In the genomic region with DNA sequence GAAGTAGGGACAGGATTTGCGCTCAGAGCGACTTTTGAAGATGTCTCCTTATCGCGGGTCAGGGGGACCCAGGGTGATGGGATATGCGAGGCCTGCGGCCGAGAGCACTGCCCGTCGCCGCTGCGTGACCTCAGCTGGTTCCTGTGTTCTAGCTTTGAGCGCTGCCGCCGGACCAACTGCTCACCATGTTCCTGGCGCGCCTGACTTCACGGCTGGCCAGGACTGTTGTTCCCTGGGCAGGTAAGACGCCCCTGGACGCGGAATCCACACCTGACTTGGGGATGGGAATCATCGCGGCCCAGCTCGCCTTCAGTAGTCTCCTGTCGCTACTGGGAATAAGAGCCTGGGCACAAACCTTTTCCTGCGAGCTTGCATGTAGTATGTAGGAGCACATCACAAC, we compare ENCODE assay signal across 9 mouse cellular contexts. TPM values are rescaled to one million over a fixed set of nuclear protein-coding genes. Genes with fewer than 3 reads are reported as not detected.
DNase-seq lines count a peak whose midpoint lies in the region; ATAC-seq and TF ChIP-seq lines count a peak whose summit lies in the region.
"Had no signal": no experiment of that assay in that cellular context is flagged by ENCODE, and none has a peak within 500 bp of the region (broad histone marks: within the 10 kb centered on the region; RNA-seq: fewer than 3 reads in every experiment).

No protein-coding gene starts in this region.

- H3K4me2 ChIP-seq in forebrain, embryonic 13.5 days, result peak overlapping the region; percentile 99
- H3K4me2 ChIP-seq in limb, embryonic 12.5 days, result peak overlapping the region; percentile 97
- peak overlapping the region; percentile 83 for H3K4me2 ChIP-seq in neural tube, embryonic 12.5 days (replicated peaks)

- TF ChIP-seq POLR2A in testis, adult 2 months (IDR thresholded peaks at IDR 0.05; ENCODE audit: control insufficient read depth, low read depth, low read length), result no peak

- no peaks in the 10 kb centered on the region for H3K27me3 ChIP-seq in testis, adult 2 months (ENCODE audit: control insufficient read depth, insufficient read depth, low read length)
- H3K27me3 ChIP-seq in forebrain, embryonic 13.5 days, result no peaks in the 10 kb centered on the region
- no peaks in the 10 kb centered on the region for H3K27me3 ChIP-seq in limb, embryonic 12.5 days
- H3K27me3 ChIP-seq in neural tube, embryonic 12.5 days (replicated peaks), result no peaks in the 10 kb centered on the region

- H3K4me1 ChIP-seq in testis, adult 2 months (ENCODE audit: control insufficient read depth, insufficient read depth, low read length), result peaks cover 2% of the 10 kb centered on the region; the same call in 1 of the 2 replicates
- H3K4me1 ChIP-seq in forebrain, embryonic 13.5 days, result peaks cover 25% of the 10 kb centered on the region
- peaks cover 21% of the 10 kb centered on the region for H3K4me1 ChIP-seq in limb, embryonic 12.5 days (replicated peaks)
- H3K4me1 ChIP-seq in neural tube, embryonic 12.5 days, result peaks cover 19% of the 10 kb centered on the region

- peak overlapping the region; percentile 75 for H3K27ac ChIP-seq in testis, adult 2 months (ENCODE audit: control insufficient read depth, insufficient read depth, low read depth, low read length)
- peak overlapping the region; percentile 89 for H3K27ac ChIP-seq in forebrain, embryonic 13.5 days
- peak overlapping the region; percentile 88 for H3K27ac ChIP-seq in limb, embryonic 12.5 days
- 0 out of 2 replicates have a peak overlapping the region, but pooled peaks have one; percentile 23 for H3K27ac ChIP-seq in neural tube, embryonic 12.5 days

- ATAC-seq in forebrain, embryonic 13.5 days, result no peak
- ATAC-seq in limb, embryonic 12.5 days (ENCODE audit: insufficient number of reproducible peaks, insufficient read depth, low FRiP score, low TSS enrichment, low read depth), result no peak; the same call in none of the 2 replicates
- ATAC-seq in neural tube, embryonic 12.5 days (ENCODE audit: low FRiP score, low read depth), result peak; percentile 27
- no peak for ATAC-seq in megakaryocyte-erythroid progenitor cell, adult 5-6 weeks (replicated peaks; ENCODE audit: low FRiP score, low TSS enrichment, poor library complexity, severe bottlenecking)

- TF ChIP-seq CTCF in testis, adult 2 months (IDR thresholded peaks at IDR 0.05; ENCODE audit: control insufficient read depth, insufficient read depth, insufficient replicate concordance, low read depth, low read length), result no peak

- no peak for DNase-seq in testis, postnatal 14 days (ENCODE audit: low spot score)
- no peak for DNase-seq in adipocyte (ENCODE audit: low spot score)
- no peak for DNase-seq in ovary, postnatal 36 days (ENCODE audit: low spot score)

- no peaks in the 10 kb centered on the region for H3K9me3 ChIP-seq in forebrain, embryonic 13.5 days (replicated peaks)
- H3K9me3 ChIP-seq in limb, embryonic 12.5 days, result no peaks in the 10 kb centered on the region
- H3K9me3 ChIP-seq in neural tube, embryonic 12.5 days, result no peaks in the 10 kb centered on the region

- H3K36me3 ChIP-seq in testis, adult 2 months (ENCODE audit: control insufficient read depth, insufficient read depth, low read length), result no peaks in the 10 kb centered on the region
- peaks cover 32% of the 10 kb centered on the region for H3K36me3 ChIP-seq in forebrain, embryonic 13.5 days (ENCODE audit: poor library complexity, severe bottlenecking)
- peaks cover 35% of the 10 kb centered on the region for H3K36me3 ChIP-seq in limb, embryonic 12.5 days
- peaks cover 23% of the 10 kb centered on the region for H3K36me3 ChIP-seq in neural tube, embryonic 12.5 days

- peak overlapping the region; percentile 93 for H3K9ac ChIP-seq in forebrain, embryonic 13.5 days
- peak overlapping the region; percentile 85 for H3K9ac ChIP-seq in limb, embryonic 12.5 days (replicated peaks)
- peak overlapping the region; percentile 83 for H3K9ac ChIP-seq in neural tube, embryonic 12.5 days

- 1% methylated on average over 25 of the region's 25 CpGs for WGBS in forebrain, embryonic 13.5 days
- 2% methylated on average over 25 of the region's 25 CpGs for WGBS in limb, embryonic 12.5 days
- WGBS in neural tube, embryonic 12.5 days, result 1% methylated on average over 25 of the region's 25 CpGs

- H3K4me3 ChIP-seq in testis, adult 2 months (ENCODE audit: control insufficient read depth, low read depth, low read length), result peak overlapping the region; percentile 88
- H3K4me3 ChIP-seq in forebrain, embryonic 13.5 days, result peak overlapping the region; percentile 91
- H3K4me3 ChIP-seq in limb, embryonic 12.5 days (replicated peaks), result peak overlapping the region; percentile 86
- H3K4me3 ChIP-seq in neural tube, embryonic 12.5 days, result peak overlapping the region; percentile 72

RNA-seq across cellular contexts. Expression of gene Aurkaip1, which starts 0.8 kb away (rescaled TPM):
- polyA plus RNA-seq in testis, adult 2 months (2012; rRNA removed), result 108 and 116 TPM in 2 replicates
- 147 and 151 TPM in 2 replicates for polyA plus RNA-seq in forebrain, embryonic 13.5 days (2015; fragmentation: Nextera tagmentation; extraction: Ambion mirVana)
- polyA plus RNA-seq in limb, embryonic 12.5 days (2016; fragmentation: Nextera tagmentation; extraction: Ambion mirVana), result 146 and 151 TPM in 2 replicates
- 142 and 144 TPM in 2 replicates for polyA plus RNA-seq in neural tube, embryonic 12.5 days (2016; fragmentation: Nextera tagmentation; extraction: Ambion mirVana)
- total RNA-seq in megakaryocyte-erythroid progenitor cell, adult 5-6 weeks (2014; fragmentation: Nextera tagmentation), result 108 and 182 TPM in 2 replicates
- 127 and 137 TPM in 2 replicates for total RNA-seq in megakaryocyte-erythroid progenitor cell, adult 5-6 weeks (2017)

RNA-seq across cellular contexts. Expression of gene Mxra8, which starts 7.6 kb away (rescaled TPM):
- polyA plus RNA-seq in testis, adult 2 months (2012; rRNA removed), result 114 and 149 TPM in 2 replicates
- polyA plus RNA-seq in forebrain, embryonic 13.5 days (2015; fragmentation: Nextera tagmentation; extraction: Ambion mirVana), result 15.6 and 17.1 TPM in 2 replicates
- polyA plus RNA-seq in limb, embryonic 12.5 days (2016; fragmentation: Nextera tagmentation; extraction: Ambion mirVana), result 44.9 and 62.1 TPM in 2 replicates
- polyA plus RNA-seq in neural tube, embryonic 12.5 days (2016; fragmentation: Nextera tagmentation; extraction: Ambion mirVana), result 26.7 and 27.1 TPM in 2 replicates
- total RNA-seq in megakaryocyte-erythroid progenitor cell, adult 5-6 weeks (2014; fragmentation: Nextera tagmentation), result not detected in 2 replicates
- not detected in 2 replicates for total RNA-seq in megakaryocyte-erythroid progenitor cell, adult 5-6 weeks (2017)
- total RNA-seq: common myeloid progenitor, adult 5-6 weeks had no signal

RNA-seq across cellular contexts. Expression of gene Dvl1, which starts 15.4 kb away (rescaled TPM):
- polyA plus RNA-seq in testis, adult 2 months (2012; rRNA removed), result 132 and 135 TPM in 2 replicates
- polyA plus RNA-seq in forebrain, embryonic 13.5 days (2015; fragmentation: Nextera tagmentation; extraction: Ambion mirVana), result 7.2 and 7.6 TPM in 2 replicates
- 5.5 and 14.7 TPM in 2 replicates for polyA plus RNA-seq in limb, embryonic 12.5 days (2016; fragmentation: Nextera tagmentation; extraction: Ambion mirVana)
- polyA plus RNA-seq in neural tube, embryonic 12.5 days (2016; fragmentation: Nextera tagmentation; extraction: Ambion mirVana), result 26.2 and 32.1 TPM in 2 replicates
- 24.2 and 49.5 TPM in 2 replicates for total RNA-seq in megakaryocyte-erythroid progenitor cell, adult 5-6 weeks (2014; fragmentation: Nextera tagmentation)
- 11.1 and 16.2 TPM in 2 replicates for total RNA-seq in megakaryocyte-erythroid progenitor cell, adult 5-6 weeks (2017)

RNA-seq across cellular contexts. Expression of gene Ccnl2, which starts 19.5 kb away (rescaled TPM):
- 35.4 and 38.4 TPM in 2 replicates for polyA plus RNA-seq in testis, adult 2 months (2012; rRNA removed)
- polyA plus RNA-seq in forebrain, embryonic 13.5 days (2015; fragmentation: Nextera tagmentation; extraction: Ambion mirVana), result 166 and 179 TPM in 2 replicates
- 241 and 256 TPM in 2 replicates for polyA plus RNA-seq in limb, embryonic 12.5 days (2016; fragmentation: Nextera tagmentation; extraction: Ambion mirVana)
- polyA plus RNA-seq in neural tube, embryonic 12.5 days (2016; fragmentation: Nextera tagmentation; extraction: Ambion mirVana), result 203 and 204 TPM in 2 replicates
- total RNA-seq in megakaryocyte-erythroid progenitor cell, adult 5-6 weeks (2014; fragmentation: Nextera tagmentation), result 108 and 141 TPM in 2 replicates
- 86.9 and 94.2 TPM in 2 replicates for total RNA-seq in megakaryocyte-erythroid progenitor cell, adult 5-6 weeks (2017)

RNA-seq across cellular contexts. Expression of gene Mrpl20, which starts 29.2 kb away (rescaled TPM):
- 134 and 144 TPM in 2 replicates for polyA plus RNA-seq in testis, adult 2 months (2012; rRNA removed)
- 251 and 266 TPM in 2 replicates for polyA plus RNA-seq in forebrain, embryonic 13.5 days (2015; fragmentation: Nextera tagmentation; extraction: Ambion mirVana)
- 217 and 228 TPM in 2 replicates for polyA plus RNA-seq in limb, embryonic 12.5 days (2016; fragmentation: Nextera tagmentation; extraction: Ambion mirVana)
- 226 and 242 TPM in 2 replicates for polyA plus RNA-seq in neural tube, embryonic 12.5 days (2016; fragmentation: Nextera tagmentation; extraction: Ambion mirVana)
- total RNA-seq in megakaryocyte-erythroid progenitor cell, adult 5-6 weeks (2014; fragmentation: Nextera tagmentation), result 189 and 239 TPM in 2 replicates
- 78.5 and 90.1 TPM in 2 replicates for total RNA-seq in megakaryocyte-erythroid progenitor cell, adult 5-6 weeks (2017)

Comparison
In these comparisons a context has a peak if more than half of its experiments do, and no peak if none do; other contexts are left out.
1. H3K27ac ChIP-seq: peak in every context shown above with its lines; median percentile 89 in forebrain, embryonic 13.5 days; 88 in limb, embryonic 12.5 days; 75 in testis, adult 2 months; 23 in neural tube, embryonic 12.5 days.